Mouse (Mus musculus) lung, postnatal 0 days (tissue): ENCODE data around the gene Glt8d2. TPM values are rescaled to one million over a fixed set of nuclear protein-coding genes. Genes with fewer than 3 reads are reported as not detected.
A peak's percentile ranks its signal among the peaks of the same experiment; 100 is the strongest.
"Not testable (repeated sequence)": the region's sequence is repeated elsewhere in the genome, so short reads cannot be mapped to it uniquely, and the experiment has no call there.

Experiments used
- ATAC-seq: fragments of 200-750 bp; cut with Nextera tagmentation; 2 replicates; pipeline ENCODE4 v1.8.0; 2017; ENCODE audit warnings: moderate library complexity
- DNase-seq: peaks from one replicate; pipeline ENCODE4 v3.0.0-alpha.2; 2016; ENCODE audit warnings: low spot score
- H3K27ac ChIP-seq: fragments of 300-500 bp; sonication (generic); 2 replicates; pipeline ENCODE4 v1.5.1; 2014; ENCODE audit warnings: antibody characterized with exemption, mild to moderate bottlenecking, low read length, mixed read lengths
- H3K27me3 ChIP-seq: fragments of 300-500 bp; sonication (generic); replicated peaks from 2 replicates; pipeline ENCODE4 v1.6.1; 2014; ENCODE audit warnings: low read length, mixed read lengths; ENCODE audit not compliant: insufficient read depth
- H3K36me3 ChIP-seq: fragments of 300-500 bp; sonication (generic); 2 replicates; pipeline ENCODE4 v1.6.1; 2014; ENCODE audit warnings: low read length, mixed read lengths; ENCODE audit not compliant: insufficient read depth
- H3K4me1 ChIP-seq: fragments of 300-500 bp; sonication (generic); 2 replicates; pipeline ENCODE4 v1.6.1; 2014; ENCODE audit warnings: antibody characterized with exemption, low read depth, low read length, mixed read lengths; ENCODE audit not compliant: insufficient read depth
- H3K4me2 ChIP-seq: fragments of 300-500 bp; sonication (generic); replicated peaks from 2 replicates; pipeline ENCODE4 v1.6.1; 2014; ENCODE audit warnings: low read depth, mild to moderate bottlenecking, low read length, moderate library complexity, mixed read lengths
- H3K4me3 ChIP-seq: fragments of 300-500 bp; sonication (generic); 2 replicates; pipeline ENCODE4 v1.5.1; 2014; ENCODE audit warnings: low read depth, low read length
- H3K9ac ChIP-seq: fragments of 300-500 bp; sonication (generic); replicated peaks from 2 replicates; pipeline ENCODE4 v1.6.1; 2014; ENCODE audit warnings: low read depth, mild to moderate bottlenecking
- H3K9me3 ChIP-seq: fragments of 300-500 bp; sonication (generic); 2 replicates; pipeline ENCODE4 v1.6.1; 2016; ENCODE audit warnings: low read length, mixed read lengths
- CTCF ChIP-seq: IDR thresholded peaks from 2 replicates; pipeline ENCODE4 v1.5.1; 2016; ENCODE audit warnings: antibody characterized with exemption, mild to moderate bottlenecking
- EP300 ChIP-seq: IDR thresholded peaks from 2 replicates; pipeline ENCODE4 v1.6.1; 2016; ENCODE audit warnings: antibody characterized with exemption, mild to moderate bottlenecking, control low read depth
- WGBS: fragments of 180-500 bp; shearing (Covaris S2); extraction: QIAGEN DNeasy Blood & Tissue Kit; methylation state at CpG from one replicate; pipeline ENCODE4 v1.1.7; 2014; 5-methylcytosine and 5-hydroxymethylcytosine counted together
- polyA plus RNA-seq: library from polyadenylated mRNA; unstranded; fragments of >200 nt; fragmentation: Nextera tagmentation; extraction: Ambion mirVana; gene quantifications from 2 replicates; pipeline ENCODE4 v1.2.1, GENCODE M21; 2015

Glt8d2 gene
- polyA plus RNA-seq, 1 experiment from 2014 or later = 2.4 TPM

- H3K9ac ChIP-seq = no peak overlapping the region
- H3K4me2 ChIP-seq = no peak overlapping the region
- no peak overlapping the region for H3K27ac ChIP-seq
- no peaks in the 10 kb centered on the region for H3K27me3 ChIP-seq
- WGBS = 99% methylated on average over 3 of the region's 3 CpGs
- no peak overlapping the region for H3K4me3 ChIP-seq
- peaks cover 11% of the 10 kb centered on the region for H3K36me3 ChIP-seq
- ATAC-seq (no peak), DNase-seq (no peak)
- TF ChIP-seq CTCF (no peak), EP300 (no peak)
- H3K4me1 ChIP-seq = no peaks in the 10 kb centered on the region
- H3K9me3 ChIP-seq = no peaks in the 10 kb centered on the region
Observed at GRCm38 (mm10) chr10:82636321-82636720, 54.1 kb downstream of the Glt8d2 start.

DNA sequence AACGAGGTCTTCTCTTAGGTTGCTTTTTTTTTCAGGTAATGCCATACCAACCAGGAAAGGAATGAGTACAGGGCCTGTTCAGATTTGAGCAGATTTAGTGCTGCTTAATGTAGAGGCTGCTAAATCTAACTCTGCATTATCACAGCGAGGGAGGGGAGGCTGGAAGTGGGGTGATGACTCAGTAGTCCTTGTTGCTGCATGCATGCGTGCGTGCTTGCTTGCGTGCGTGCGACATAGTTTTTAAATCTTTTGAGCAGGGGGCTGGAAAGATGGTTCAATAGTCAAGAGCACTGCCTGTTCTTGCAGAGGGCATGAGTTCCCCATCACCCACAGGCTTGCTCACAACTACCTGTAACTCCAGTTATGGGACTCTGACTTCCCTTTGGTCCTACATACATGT, 56.1 kb downstream of the Glt8d2 start:
- H3K27me3 ChIP-seq = no peaks in the 10 kb centered on the region
- peaks cover 6% of the 10 kb centered on the region for H3K36me3 ChIP-seq
- no peak overlapping the region for H3K4me3 ChIP-seq
- no peaks in the 10 kb centered on the region for H3K9me3 ChIP-seq
- no peak for DNase-seq
- H3K9ac ChIP-seq = no peak overlapping the region
- no peak overlapping the region for H3K4me2 ChIP-seq
- H3K27ac ChIP-seq = no peak overlapping the region
- TF ChIP-seq EP300 (no peak), CTCF (no peak)
- 97% methylated on average over 7 of the region's 7 CpGs for WGBS
- ATAC-seq = no peak
- peaks cover 4% of the 10 kb centered on the region; the same call in 1 of the 2 replicates for H3K4me1 ChIP-seq

DNA sequence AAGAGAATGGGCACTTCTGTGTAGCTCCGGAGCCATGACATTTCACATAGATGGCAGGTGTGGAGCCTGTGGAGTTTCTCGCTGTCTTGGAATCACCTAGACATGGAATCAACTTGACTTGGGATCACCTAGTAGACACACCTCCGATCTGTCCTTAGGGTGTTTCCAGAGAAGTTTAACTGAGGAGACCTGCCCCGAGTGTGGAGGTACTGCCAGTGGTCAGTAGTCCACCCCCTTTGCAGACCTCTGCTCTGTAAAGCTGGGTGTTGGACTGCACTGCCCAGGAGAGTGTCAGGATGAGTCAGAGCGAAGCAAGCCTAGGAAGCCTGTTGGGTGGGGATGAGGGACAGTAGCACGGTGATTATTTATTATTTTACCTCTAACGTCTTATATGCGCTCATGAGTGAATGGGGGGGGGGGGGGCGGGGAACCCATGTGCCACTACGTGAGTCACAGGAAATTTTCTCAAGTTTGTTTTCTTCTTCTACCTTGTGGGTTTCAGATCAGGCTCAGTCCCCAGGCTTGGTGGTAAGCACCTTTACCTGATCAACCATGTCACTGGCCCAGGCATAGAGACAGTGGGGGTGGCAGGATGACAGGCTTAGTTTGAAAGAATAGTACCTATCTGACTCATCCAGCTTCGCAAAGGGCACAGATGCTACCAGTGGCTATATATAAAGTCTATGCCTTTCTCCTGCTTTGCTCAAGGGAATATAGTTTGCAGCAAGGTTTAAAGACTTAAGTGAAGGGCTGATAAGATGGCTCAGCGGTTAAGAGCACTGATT, 57.8 kb downstream of the Glt8d2 start:
- no peak for TF ChIP-seq EP300
- TF ChIP-seq CTCF = no peak
- ATAC-seq = no peak
- no peak for DNase-seq
- Histone ChIP-seq H3K4me3 (no peak overlapping the region), H3K4me2 (no peak overlapping the region), H3K4me1 (peaks cover 4% of the 10 kb centered on the region; the same call in 1 of the 2 replicates), H3K27me3 (no peaks in the 10 kb centered on the region), H3K36me3 (no peaks in the 10 kb centered on the region), H3K9ac (no peak overlapping the region), H3K9me3 (no peaks in the 10 kb centered on the region), H3K27ac (no peak overlapping the region)
- WGBS = 97% methylated on average over 12 of the region's 12 CpGs

- Histone ChIP-seq H3K9me3 (no peaks in the 10 kb centered on the region), H3K4me2 (no peak overlapping the region), H3K4me3 (no peak overlapping the region), H3K9ac (no peak overlapping the region), H3K36me3 (no peaks in the 10 kb centered on the region), H3K27me3 (no peaks in the 10 kb centered on the region), H3K4me1 (peaks cover 4% of the 10 kb centered on the region; the same call in 1 of the 2 replicates), H3K27ac (no peak overlapping the region)
- ATAC-seq (no peak), DNase-seq (no peak)
- WGBS = 76% methylated on average over 7 of the region's 7 CpGs
- TF ChIP-seq CTCF (no peak), EP300 (no peak)
Observed at GRCm38 (mm10) chr10:82631133-82631532, 59.3 kb downstream of the Glt8d2 start.

DNA sequence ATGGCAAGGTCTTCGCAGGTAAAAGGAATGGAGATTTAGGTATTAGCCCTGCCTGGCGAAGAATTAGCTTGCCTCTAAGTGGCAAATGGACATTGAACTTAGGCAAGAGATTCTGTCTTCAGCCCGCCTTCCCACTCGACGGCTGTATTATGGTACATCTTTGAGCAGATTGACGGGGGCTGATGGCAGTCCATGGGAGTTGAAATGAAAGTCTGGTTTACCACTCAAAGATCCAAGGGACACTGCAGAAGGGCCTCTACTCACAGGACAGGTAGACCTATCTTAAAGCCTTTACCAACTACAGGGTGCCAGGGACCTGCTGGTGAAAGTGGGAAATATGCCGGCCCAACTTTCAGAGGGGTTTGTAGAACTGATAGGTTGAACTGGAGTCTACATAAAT, 60.0 kb downstream of the Glt8d2 start:
- DNase-seq (no peak), ATAC-seq (no peak)
- WGBS = 16% methylated on average over 7 of the region's 7 CpGs
- no peaks in the 10 kb centered on the region for H3K9me3 ChIP-seq
- no peaks in the 10 kb centered on the region for H3K36me3 ChIP-seq
- H3K9ac ChIP-seq = peak overlapping the region; percentile 61
- H3K4me3 ChIP-seq = peak overlapping the region; percentile 65
- H3K4me2 ChIP-seq = peak overlapping the region; percentile 78
- H3K27me3 ChIP-seq = no peaks in the 10 kb centered on the region
- H3K27ac ChIP-seq = no peak overlapping the region
- peaks cover 4% of the 10 kb centered on the region; the same call in 1 of the 2 replicates for H3K4me1 ChIP-seq
- TF ChIP-seq EP300 (no peak), CTCF (no peak)

GRCm38 (mm10) chr10:82629586-82630255, 60.7 kb downstream of the Glt8d2 start, which contains the start of gene Tdg:
Gene Tdg (plus strand): TSS chr10:82629828.
- not testable (repeated sequence) for H3K4me1 ChIP-seq, H3K36me3 ChIP-seq, H3K27me3 ChIP-seq, H3K9me3 ChIP-seq
- Histone ChIP-seq H3K9ac (peak within 1 kb of the TSS; percentile 61), H3K4me2 (peak within 1 kb of the TSS; percentile 79), H3K27ac (peak within 1 kb of the TSS; percentile 91), H3K4me3 (peak within 1 kb of the TSS; percentile 65)
- peak; percentile 99 for ATAC-seq
- 0% methylated on average over 37 of the region's 78 CpGs for WGBS
- DNase-seq = peak; percentile 97
